Comparison of ENCODE assay signal across 19 mouse cellular contexts in genomic region chr8:121249433-121249832, GRCm38 (mm10).
"Had no signal": no experiment of that assay in that cellular context is flagged by ENCODE, and none has a peak within 500 bp of the region (broad histone marks: within the 10 kb centered on the region; RNA-seq: fewer than 3 reads in every experiment).

No protein-coding gene starts in this region.

- H3K4me2 ChIP-seq: heart, embryonic 12.5 days; hindbrain, embryonic 12.5 days; hindbrain, embryonic 14.5 days; intestine, embryonic 15.5 days; limb, embryonic 13.5 days; limb, embryonic 15.5 days; liver, embryonic 13.5 days had no signal

- ATAC-seq: hindbrain, embryonic 16.5 days; inflammation-experienced regulatory T-cells, adult 6 months; intestine, embryonic 15.5 days; intestine, postnatal 0 days had no signal

- H3K9ac ChIP-seq: heart, embryonic 12.5 days; hindbrain, embryonic 12.5 days; hindbrain, embryonic 14.5 days; intestine, embryonic 15.5 days; limb, embryonic 13.5 days; limb, embryonic 15.5 days; liver, embryonic 13.5 days had no signal

- H3K4me1 ChIP-seq: intestine, embryonic 15.5 days; liver, embryonic 13.5 days had no signal

- H3K9me3 ChIP-seq: heart, embryonic 10.5 days; heart, embryonic 12.5 days; hindbrain, embryonic 10.5 days; hindbrain, embryonic 12.5 days; intestine, embryonic 15.5 days; limb, embryonic 13.5 days; limb, embryonic 15.5 days; liver, embryonic 13.5 days had no signal

- H3K27ac ChIP-seq: gastrocnemius, adult 2 months; heart, embryonic 10.5 days; hindbrain, embryonic 10.5 days; hindbrain, embryonic 12.5 days; hindbrain, embryonic 14.5 days; intestine, embryonic 15.5 days; layer of hippocampus, adult 2 months; left cerebral cortex, adult 2 months; limb, embryonic 13.5 days; limb, embryonic 15.5 days; liver, embryonic 13.5 days had no signal

- DNase-seq: gastrocnemius, postnatal 10 days; gastrocnemius, postnatal 25 days; kidney, postnatal 10 days; left cerebral cortex, postnatal 4 days; liver, embryonic 13.5 days had no signal

- H3K36me3 ChIP-seq: heart, embryonic 10.5 days; heart, embryonic 12.5 days; hindbrain, embryonic 10.5 days; hindbrain, embryonic 12.5 days; intestine, embryonic 15.5 days; limb, embryonic 13.5 days; limb, embryonic 15.5 days; liver, embryonic 13.5 days had no signal

- H3K4me3 ChIP-seq: gastrocnemius, adult 2 months; heart, embryonic 10.5 days; heart, embryonic 12.5 days; hindbrain, embryonic 10.5 days; hindbrain, embryonic 12.5 days; intestine, embryonic 15.5 days; layer of hippocampus, adult 2 months; left cerebral cortex, adult 2 months; limb, embryonic 13.5 days; limb, embryonic 15.5 days; liver, embryonic 13.5 days had no signal
